Mouse (Mus musculus): Measurements from ENCODE around the gene Fam20b.
A peak's percentile ranks its signal among the peaks of the same experiment; 100 is the strongest.

Fam20b gene

GRCm38 (mm10) chr1:156718950-156719805, at the start of gene Fam20b:
Gene Fam20b (minus strand): TSS chr1:156719086.
- DNase-seq (ENCODE audit: low read depth, low spot score), result peak; percentile 96

- DNase-seq (ENCODE audit: low read depth, low spot score), result no peak
Observed at GRCm38 (mm10) chr1:156765311-156765710, 46.4 kb upstream of the Fam20b start.

- peak; percentile 4 for DNase-seq (ENCODE audit: low read depth, low spot score)
Observed at GRCm38 (mm10) chr1:156764584-156764983, 45.7 kb upstream of the Fam20b start.

GRCm38 (mm10) chr1:156763280-156763679, 44.4 kb upstream of the Fam20b start:
- no peak for DNase-seq (ENCODE audit: low read depth, low spot score)

- no peak for DNase-seq (ENCODE audit: low read depth, low spot score)
Observed at GRCm38 (mm10) chr1:156761430-156761801, 42.5 kb upstream of the Fam20b start.

- no peak for DNase-seq (ENCODE audit: low read depth, low spot score)
Observed at GRCm38 (mm10) chr1:156760549-156761429, 41.9 kb upstream of the Fam20b start.

GRCm38 (mm10) chr1:156758326-156758725, 39.4 kb upstream of the Fam20b start:
- DNase-seq (ENCODE audit: low read depth, low spot score), result no peak

GRCm38 (mm10) chr1:156754608-156755413, 35.9 kb upstream of the Fam20b start:
- DNase-seq (ENCODE audit: low read depth, low spot score), result no peak

GRCm38 (mm10) chr1:156752990-156753389, 34.1 kb upstream of the Fam20b start:
- DNase-seq (ENCODE audit: low read depth, low spot score), result peak; percentile 53

- DNase-seq (ENCODE audit: low read depth, low spot score), result peak; percentile 84
Observed at GRCm38 (mm10) chr1:156752020-156752724, 33.3 kb upstream of the Fam20b start.

- DNase-seq (ENCODE audit: low read depth, low spot score), result no peak
Observed at GRCm38 (mm10) chr1:156750261-156750660, 31.4 kb upstream of the Fam20b start.

GRCm38 (mm10) chr1:156749136-156749535, 30.2 kb upstream of the Fam20b start:
- DNase-seq (ENCODE audit: low read depth, low spot score), result no peak

- no peak for DNase-seq (ENCODE audit: low read depth, low spot score)
Observed at GRCm38 (mm10) chr1:156748435-156749005, 29.6 kb upstream of the Fam20b start.

- no peak for DNase-seq (ENCODE audit: low read depth, low spot score)
Observed at GRCm38 (mm10) chr1:156745188-156745810, 26.4 kb upstream of the Fam20b start.

- DNase-seq (ENCODE audit: low read depth, low spot score), result peak; percentile 78
Observed at GRCm38 (mm10) chr1:156741482-156742411, 22.9 kb upstream of the Fam20b start.

- no peak for DNase-seq (ENCODE audit: low read depth, low spot score)
Observed at GRCm38 (mm10) chr1:156735788-156736187, 16.9 kb upstream of the Fam20b start.

- DNase-seq (ENCODE audit: low read depth, low spot score), result no peak
Observed at GRCm38 (mm10) chr1:156734019-156734418, 15.1 kb upstream of the Fam20b start.

GRCm38 (mm10) chr1:156733559-156733958, 14.7 kb upstream of the Fam20b start:
- DNase-seq (ENCODE audit: low read depth, low spot score), result no peak

GRCm38 (mm10) chr1:156732996-156733395, 14.1 kb upstream of the Fam20b start:
- DNase-seq (ENCODE audit: low read depth, low spot score), result no peak

Data from CD4-positive, CD25-positive, alpha-beta regulatory T cell, adult 2 months (primary cell).